Mouse (Mus musculus) neural tube, embryonic 11.5 days (tissue): ENCODE results near the gene Dazap1. TPM values are rescaled to one million over a fixed set of nuclear protein-coding genes. Genes with fewer than 3 reads are reported as not detected.
A peak's percentile ranks its signal among the peaks of the same experiment; 100 is the strongest.
"Not testable (repeated sequence)": the region's sequence is repeated elsewhere in the genome, so short reads cannot be mapped to it uniquely, and the experiment has no call there.

Source experiments
- ATAC-seq: fragments of 200-750 bp; cut with Nextera tagmentation; 2 replicates; pipeline ENCODE4 v1.8.0; 2017; ENCODE audit warnings: moderate number of reproducible peaks, mild to moderate bottlenecking, moderate TSS enrichment, moderate library complexity; ENCODE audit not compliant: insufficient read depth, low FRiP score, low TSS enrichment
- DNase-seq: peaks from one replicate; pipeline ENCODE4 v3.0.0-alpha.2; 2015; ENCODE audit warnings: low spot score
- H3K27ac ChIP-seq: fragments of 300-500 bp; sonication (generic); 2 replicates; pipeline ENCODE4 v1.5.1; 2014; ENCODE audit warnings: low read depth, mild to moderate bottlenecking, low read length
- H3K27me3 ChIP-seq: fragments of 300-500 bp; sonication (generic); 2 replicates; pipeline ENCODE4 v1.6.1; 2014; ENCODE audit warnings: mild to moderate bottlenecking, low read length, mixed read lengths; ENCODE audit not compliant: control insufficient read depth, insufficient read depth
- H3K36me3 ChIP-seq: fragments of 300-500 bp; sonication (generic); 2 replicates; pipeline ENCODE4 v1.6.1; 2014; ENCODE audit warnings: mild to moderate bottlenecking, low read length, moderate library complexity, mixed read lengths; ENCODE audit not compliant: control insufficient read depth, insufficient read depth
- H3K4me1 ChIP-seq: fragments of 300-500 bp; sonication (generic); 2 replicates; pipeline ENCODE4 v1.6.1; 2014; ENCODE audit warnings: low read length, mixed read lengths; ENCODE audit not compliant: control insufficient read depth, insufficient read depth
- H3K4me2 ChIP-seq: fragments of 300-500 bp; sonication (generic); 2 replicates; pipeline ENCODE4 v1.6.1; 2014; ENCODE audit warnings: low read depth, mild to moderate bottlenecking, moderate library complexity
- H3K4me3 ChIP-seq: fragments of 300-500 bp; sonication (generic); 2 replicates; pipeline ENCODE4 v1.5.1; 2014; ENCODE audit warnings: low read depth, low read length
- H3K9ac ChIP-seq: fragments of 300-500 bp; sonication (generic); 2 replicates; pipeline ENCODE4 v1.6.1; 2014; ENCODE audit warnings: mild to moderate bottlenecking, low read length
- H3K9me3 ChIP-seq: fragments of 300-500 bp; sonication (generic); 2 replicates; pipeline ENCODE4 v1.6.1; 2016; ENCODE audit warnings: low read length; ENCODE audit not compliant: control insufficient read depth
- WGBS: fragments of 180-500 bp; shearing (Covaris S2); extraction: QIAGEN DNeasy Blood & Tissue Kit; methylation state at CpG from one replicate; pipeline ENCODE4 v1.1.7; 2014; 5-methylcytosine and 5-hydroxymethylcytosine counted together
- polyA plus RNA-seq: library from polyadenylated mRNA; unstranded; fragments of >200 nt; fragmentation: Nextera tagmentation; extraction: Ambion mirVana; gene quantifications from 2 replicates; pipeline ENCODE4 v1.2.1, GENCODE M21; 2014

Gene Dazap1
- 49.8 and 51.9 TPM in 2 replicates for polyA plus RNA-seq

GRCm38 (mm10) chr10:80260642-80261584, at the start of gene Dazap1, which contains the start of gene Gamt:
Gene Dazap1 (plus strand): TSS chr10:80261486.
Gene Gamt (minus strand): TSS chr10:80261012.
- no peaks in the 10 kb centered on the region for H3K27me3 ChIP-seq
- peak; percentile 84 for ATAC-seq
- peak; percentile 97 for DNase-seq
- under 1% methylated on average over 49 of the region's 49 CpGs for WGBS
- H3K36me3 ChIP-seq = peaks cover 3% of the 10 kb centered on the region
- H3K27ac ChIP-seq = peak within 1 kb of the TSS; percentile 90
- peak within 1 kb of the TSS; percentile 65 for H3K4me2 ChIP-seq
- peaks cover 19% of the 10 kb centered on the region for H3K4me1 ChIP-seq
- peak within 1 kb of the TSS; percentile 43 for H3K4me3 ChIP-seq
- H3K9ac ChIP-seq = peak within 1 kb of the TSS; percentile 48
- H3K9me3 ChIP-seq = no peaks in the 10 kb centered on the region

DNA sequence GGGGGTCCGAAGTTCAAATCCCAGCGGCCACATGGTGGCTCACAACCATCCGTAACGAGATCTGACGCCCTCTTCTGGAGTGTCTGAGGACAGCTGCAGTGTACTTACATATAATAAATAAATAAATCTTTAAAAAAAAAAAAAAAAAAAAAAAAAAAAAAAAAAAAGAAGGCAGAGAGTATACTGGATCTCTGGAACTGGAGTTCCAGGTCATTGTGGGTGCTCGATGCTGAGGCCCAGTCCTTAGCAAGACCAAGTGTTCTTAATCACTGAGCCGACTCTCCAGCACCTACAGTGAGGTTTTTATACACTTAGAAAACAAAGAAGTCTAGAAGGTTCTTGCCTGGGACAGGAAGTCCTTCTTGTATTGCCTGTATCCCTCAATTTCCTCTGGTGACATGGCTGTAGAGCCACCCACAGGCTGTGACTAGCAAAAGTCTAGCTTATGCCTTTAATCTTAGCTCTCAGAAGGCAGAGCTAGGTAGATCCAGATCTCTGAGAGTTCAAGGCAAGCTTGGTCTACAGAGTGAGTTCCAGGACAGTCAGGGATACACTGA, 49.7 kb upstream of the Dazap1 start:
- not testable (repeated sequence) for DNase-seq, H3K9ac ChIP-seq, H3K36me3 ChIP-seq, H3K27me3 ChIP-seq, H3K27ac ChIP-seq, H3K9me3 ChIP-seq, ATAC-seq, H3K4me2 ChIP-seq, H3K4me1 ChIP-seq, H3K4me3 ChIP-seq
- WGBS = 77% methylated on average over 7 of the region's 7 CpGs

- DNase-seq = no peak
- no peaks in the 10 kb centered on the region for H3K4me1 ChIP-seq
- no peaks in the 10 kb centered on the region for H3K9me3 ChIP-seq
- ATAC-seq = no peak
- H3K4me3 ChIP-seq = no peak overlapping the region
- no peak overlapping the region for H3K27ac ChIP-seq
- no peak overlapping the region for H3K4me2 ChIP-seq
- H3K36me3 ChIP-seq = no peaks in the 10 kb centered on the region
- no peak overlapping the region for H3K9ac ChIP-seq
- no peaks in the 10 kb centered on the region for H3K27me3 ChIP-seq
- 16% methylated on average over 16 of the region's 16 CpGs for WGBS
Measured at GRCm38 (mm10) chr10:80215048-80215772, 46.1 kb upstream of the Dazap1 start.

DNA sequence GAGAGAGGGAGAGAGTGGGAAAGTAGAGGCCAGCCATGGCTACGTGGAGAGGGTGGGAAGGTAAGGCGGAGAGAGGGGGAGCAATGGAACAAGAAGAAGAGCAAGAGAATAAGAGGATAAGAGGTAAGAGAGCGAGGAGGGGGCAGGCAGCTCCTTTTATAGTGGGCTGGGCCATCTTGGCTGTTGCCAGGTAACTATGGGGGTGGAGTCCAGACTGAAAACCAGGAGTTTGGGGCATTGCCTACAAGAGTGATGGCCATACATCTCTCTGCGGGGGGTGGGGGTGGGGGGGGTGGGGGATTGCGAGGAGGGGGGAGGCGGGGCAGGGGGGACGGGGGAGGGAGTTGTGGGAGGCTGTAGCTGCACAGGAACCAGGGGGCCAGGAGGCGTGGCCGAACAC, 40.6 kb upstream of the Dazap1 start:
- no peak for ATAC-seq
- H3K9ac ChIP-seq = no peak overlapping the region
- no peak overlapping the region for H3K27ac ChIP-seq
- H3K4me2 ChIP-seq = no peak overlapping the region
- no peak for DNase-seq
- peaks cover 2% of the 10 kb centered on the region; the same call in 1 of the 2 replicates for H3K4me1 ChIP-seq
- WGBS = 39% methylated on average over 5 of the region's 9 CpGs
- H3K9me3 ChIP-seq = no peaks in the 10 kb centered on the region
- H3K27me3 ChIP-seq = no peaks in the 10 kb centered on the region
- H3K36me3 ChIP-seq = no peaks in the 10 kb centered on the region
- no peak overlapping the region for H3K4me3 ChIP-seq

- not testable (repeated sequence) for ATAC-seq, DNase-seq, H3K9me3 ChIP-seq, H3K27me3 ChIP-seq, H3K36me3 ChIP-seq, H3K27ac ChIP-seq, H3K9ac ChIP-seq, H3K4me2 ChIP-seq, H3K4me3 ChIP-seq
- 89% methylated on average over 2 of the region's 2 CpGs for WGBS
- H3K4me1 ChIP-seq = peaks cover 16% of the 10 kb centered on the region
Measured at GRCm38 (mm10) chr10:80223137-80223536, 38.1 kb upstream of the Dazap1 start.

DNA sequence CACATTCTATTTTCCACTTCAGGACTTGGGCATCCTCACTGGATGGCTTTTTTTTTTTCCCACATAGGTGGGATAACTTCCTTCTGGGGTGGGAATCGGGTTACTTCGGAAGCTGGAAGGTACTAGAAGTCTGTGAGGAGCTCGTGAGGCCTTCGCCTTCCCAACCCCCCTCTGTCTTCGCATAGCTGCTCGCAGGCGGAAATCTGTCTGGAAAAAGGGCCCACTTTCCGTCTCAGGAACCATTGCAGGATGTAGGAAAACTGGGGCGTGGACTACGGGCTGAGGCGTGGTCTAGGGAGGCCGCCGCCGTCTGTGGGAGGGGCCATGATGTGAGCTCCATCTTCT, 35.2 kb upstream of the Dazap1 start:
- no peaks in the 10 kb centered on the region for H3K9me3 ChIP-seq
- H3K9ac ChIP-seq = peak overlapping the region; percentile 41
- no peaks in the 10 kb centered on the region for H3K36me3 ChIP-seq
- H3K27ac ChIP-seq = peak overlapping the region; percentile 61; the same call in 1 of the 2 replicates
- DNase-seq (no peak), ATAC-seq (no peak; the same call in 1 of the 2 replicates)
- no peaks in the 10 kb centered on the region for H3K27me3 ChIP-seq
- peaks cover 18% of the 10 kb centered on the region for H3K4me1 ChIP-seq
- peak overlapping the region; percentile 42 for H3K4me2 ChIP-seq
- H3K4me3 ChIP-seq = peak overlapping the region; percentile 84; the same call in 1 of the 2 replicates
- WGBS = under 1% methylated on average over 14 of the region's 14 CpGs

DNA sequence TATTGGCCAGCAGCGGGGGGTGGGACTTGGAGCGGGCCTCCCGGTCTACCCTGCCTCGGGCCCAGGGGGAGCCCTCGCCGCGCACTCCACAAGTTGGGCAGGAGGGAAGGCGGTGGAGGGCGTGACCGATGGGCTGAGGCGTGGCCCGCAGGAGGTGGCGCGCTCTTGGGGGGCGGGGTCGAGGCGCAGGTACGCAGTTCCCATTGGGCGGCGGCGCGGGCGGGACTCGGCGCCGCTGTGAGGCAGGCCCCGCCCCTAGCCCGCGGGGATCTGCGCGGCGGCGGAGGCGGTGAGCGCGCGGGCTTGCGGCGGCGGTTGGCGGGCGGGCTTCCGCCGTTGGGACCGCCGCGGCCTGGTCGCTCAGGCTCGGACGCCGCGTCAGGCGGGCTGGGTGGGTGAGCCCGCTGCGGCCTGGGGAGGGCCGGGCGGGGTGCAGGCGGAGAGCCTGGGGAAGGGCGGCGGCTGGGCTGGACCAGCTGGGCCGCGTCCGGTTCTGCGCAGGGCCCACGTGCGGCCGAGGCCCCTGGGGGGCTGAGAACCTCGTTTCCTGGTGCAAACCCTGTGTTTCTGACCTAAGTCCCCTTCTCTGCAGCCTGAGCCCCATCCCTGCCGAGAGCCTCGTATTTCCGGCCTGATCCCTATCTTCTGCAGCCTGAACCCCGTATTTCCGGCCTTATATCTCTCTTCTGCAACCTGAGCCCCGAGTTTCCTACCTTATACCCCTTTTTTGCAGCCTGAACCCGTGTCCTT, 34.7 kb upstream of the Dazap1 start, which contains the start of gene Mum1:
TSS of gene Mum1 (plus strand) at position 19 of the 750 bp plus-strand sequence.
- Histone ChIP-seq H3K4me3 (peak within 1 kb of the TSS; percentile 84), H3K4me2 (peak within 1 kb of the TSS; percentile 95), H3K36me3 (no peaks in the 10 kb centered on the region), H3K9ac (peak within 1 kb of the TSS; percentile 94), H3K4me1 (peaks cover 18% of the 10 kb centered on the region), H3K27me3 (no peaks in the 10 kb centered on the region), H3K27ac (peak within 1 kb of the TSS; percentile 87), H3K9me3 (no peaks in the 10 kb centered on the region)
- under 1% methylated on average over 59 of the region's 75 CpGs for WGBS
- ATAC-seq (peak; percentile 97), DNase-seq (peak; percentile 100)

- peaks cover 18% of the 10 kb centered on the region for H3K4me1 ChIP-seq
- peak; percentile 13; the same call in 1 of the 2 replicates for ATAC-seq
- WGBS = 15% methylated on average over 10 of the region's 10 CpGs
Measured at GRCm38 (mm10) chr10:80227166-80227539, 34.1 kb upstream of the Dazap1 start.

More at GRCm38 (mm10) chr10:80227166-80227539, 34.1 kb upstream of the Dazap1 start:
- DNase-seq = peak; percentile 33
- no peaks in the 10 kb centered on the region for H3K27me3 ChIP-seq
- H3K4me3 ChIP-seq = peak overlapping the region; percentile 84
- peak overlapping the region; percentile 87 for H3K27ac ChIP-seq
- H3K9me3 ChIP-seq = no peaks in the 10 kb centered on the region
- H3K36me3 ChIP-seq = peaks cover 2% of the 10 kb centered on the region; the same call in 1 of the 2 replicates
- H3K9ac ChIP-seq = peak overlapping the region; percentile 94
- H3K4me2 ChIP-seq = peak overlapping the region; percentile 95
